Comparison of ENCODE assay signal across 9 mouse cellular contexts in genomic region chr12:113099470-113100237, GRCm38 (mm10). TPM values are rescaled to one million over a fixed set of nuclear protein-coding genes. Genes with fewer than 3 reads are reported as not detected.
DNase-seq lines count a peak whose midpoint lies in the region; ATAC-seq lines count a peak whose summit lies in the region.
"Had no signal": no experiment of that assay in that cellular context is flagged by ENCODE, and none has a peak within 500 bp of the region (broad histone marks: within the 10 kb centered on the region; RNA-seq: fewer than 3 reads in every experiment).

No protein-coding gene starts in this region.

- H3K27me3 ChIP-seq in heart, embryonic 11.5 days (ENCODE audit: control insufficient read depth, insufficient read depth, low read length): no peaks in the 10 kb centered on the region
- H3K27me3 ChIP-seq in hindbrain, embryonic 12.5 days: no peaks in the 10 kb centered on the region
- H3K27me3 ChIP-seq in midbrain, embryonic 11.5 days (ENCODE audit: control insufficient read depth, insufficient read depth, low read length): no peaks in the 10 kb centered on the region
- H3K27me3 ChIP-seq: Patski had no signal

- H3K4me3 ChIP-seq in heart, embryonic 11.5 days (ENCODE audit: low read depth, low read length): peak overlapping the region; percentile 99
- H3K4me3 ChIP-seq in hindbrain, embryonic 12.5 days: peak overlapping the region; percentile 98
- peak overlapping the region; percentile 99 for H3K4me3 ChIP-seq in midbrain, embryonic 11.5 days (ENCODE audit: low read depth, low read length)

- peak overlapping the region; percentile 81 for H3K4me2 ChIP-seq in heart, embryonic 11.5 days
- peak overlapping the region; percentile 95 for H3K4me2 ChIP-seq in hindbrain, embryonic 12.5 days (replicated peaks)
- peak overlapping the region; percentile 95 for H3K4me2 ChIP-seq in midbrain, embryonic 11.5 days

- no peaks in the 10 kb centered on the region for H3K36me3 ChIP-seq in heart, embryonic 11.5 days (ENCODE audit: control insufficient read depth, insufficient read depth, low read length)
- no peaks in the 10 kb centered on the region for H3K36me3 ChIP-seq in hindbrain, embryonic 12.5 days
- no peaks in the 10 kb centered on the region for H3K36me3 ChIP-seq in midbrain, embryonic 11.5 days (ENCODE audit: control insufficient read depth, insufficient read depth, low read length)

- 27% methylated on average over 6 of the region's 6 CpGs for WGBS in heart, embryonic 11.5 days (ENCODE audit: insufficient replicate concordance)
- 31% methylated on average over 6 of the region's 6 CpGs for WGBS in hindbrain, embryonic 12.5 days
- 38% methylated on average over 6 of the region's 6 CpGs for WGBS in midbrain, embryonic 11.5 days

- DNase-seq in heart, postnatal 14 days: no peak
- DNase-seq in ZHBTc4 (ENCODE audit: low read depth, low spot score): peak; percentile 34
- peak; percentile 82 for DNase-seq in midbrain, embryonic 11.5 days (ENCODE audit: low spot score, missing footprints)
- no peak for DNase-seq in spleen, postnatal 36 days (ENCODE audit: low spot score in 2 of 2)
- no peak for DNase-seq in left cerebral cortex, adult 8-10 months (ENCODE audit: low spot score in 2 of 2)
- no peak for DNase-seq in spleen, adult 18-20 months

- no peaks in the 10 kb centered on the region for H3K9me3 ChIP-seq in heart, embryonic 11.5 days (replicated peaks; ENCODE audit: control insufficient read depth, low read length)
- H3K9me3 ChIP-seq in hindbrain, embryonic 12.5 days (replicated peaks): no peaks in the 10 kb centered on the region
- no peaks in the 10 kb centered on the region for H3K9me3 ChIP-seq in midbrain, embryonic 11.5 days (ENCODE audit: control insufficient read depth, low read length)

- intact Hi-C loops in heart, postnatal 14 days (cut with DNase I): loop anchor here (2.0 kb wide), 1 partner anchor 95 kb away; no protein-coding TSS in a partner anchor

- peaks cover 42% of the 10 kb centered on the region for H3K4me1 ChIP-seq in heart, embryonic 11.5 days (ENCODE audit: control insufficient read depth, insufficient read depth, low read length)
- peaks cover 49% of the 10 kb centered on the region for H3K4me1 ChIP-seq in hindbrain, embryonic 12.5 days
- peaks cover 27% of the 10 kb centered on the region for H3K4me1 ChIP-seq in midbrain, embryonic 11.5 days (ENCODE audit: control insufficient read depth, insufficient read depth, low read length)

- ATAC-seq in heart, embryonic 11.5 days (replicated peaks; ENCODE audit: insufficient number of reproducible peaks, low FRiP score, low TSS enrichment): no peak
- no peak for ATAC-seq in hindbrain, embryonic 12.5 days (ENCODE audit: low FRiP score)
- no peak for ATAC-seq in midbrain, embryonic 11.5 days (ENCODE audit: low FRiP score)
- ATAC-seq: Patski had no signal

- H3K27ac ChIP-seq in heart, embryonic 11.5 days (ENCODE audit: low read depth, low read length): no peak overlapping the region
- no peak overlapping the region; the same call in none of the 2 replicates for H3K27ac ChIP-seq in hindbrain, embryonic 12.5 days
- H3K27ac ChIP-seq in midbrain, embryonic 11.5 days (ENCODE audit: low read depth, low read length): no peak overlapping the region

- peak overlapping the region; percentile 99 for H3K9ac ChIP-seq in heart, embryonic 11.5 days (ENCODE audit: low read depth, low read length)
- peak overlapping the region; percentile 99 for H3K9ac ChIP-seq in hindbrain, embryonic 12.5 days
- H3K9ac ChIP-seq in midbrain, embryonic 11.5 days (ENCODE audit: low read length): peak overlapping the region; percentile 100

RNA-seq across cellular contexts. Expression of gene Mta1, which starts 1.6 kb away (rescaled TPM):
- 12.3 and 14.7 TPM in 2 replicates for polyA plus RNA-seq in heart, embryonic 11.5 days (2014; fragmentation: Nextera tagmentation; extraction: Ambion mirVana)
- 10 to 100 TPM; 45.1 to 46.8 TPM for total RNA-seq in heart, postnatal 14 days (2021)
- 16.9 and 18.9 TPM in 2 replicates for polyA plus RNA-seq in hindbrain, embryonic 12.5 days (2016; fragmentation: Nextera tagmentation; extraction: Ambion mirVana)
- polyA plus RNA-seq in midbrain, embryonic 11.5 days (2014; fragmentation: Nextera tagmentation; extraction: Ambion mirVana): 19.2 and 21.4 TPM in 2 replicates
- 10 to 100 TPM; 70.5 to 74.5 (median 71.6) TPM for total RNA-seq in left cerebral cortex, adult 8-10 months (2022)

RNA-seq across cellular contexts. Expression of gene Tex22, which starts 25.4 kb away (rescaled TPM):
- polyA plus RNA-seq in heart, embryonic 11.5 days (2014; fragmentation: Nextera tagmentation; extraction: Ambion mirVana): 0.16 TPM in 1 of 2 replicates, not detected in the other
- total RNA-seq in heart, postnatal 14 days (2021): under 1 TPM in 1 of 2 experiments, not detected in 1; 0.27 TPM
- polyA plus RNA-seq in hindbrain, embryonic 12.5 days (2016; fragmentation: Nextera tagmentation; extraction: Ambion mirVana): not detected in 2 replicates
- not detected in 2 replicates for polyA plus RNA-seq in midbrain, embryonic 11.5 days (2014; fragmentation: Nextera tagmentation; extraction: Ambion mirVana)
- 1 to 10 TPM in 2 of 4 experiments, under 1 TPM in 2; 0.30 to 1.5 (median 0.96) TPM for total RNA-seq in left cerebral cortex, adult 8-10 months (2022)
- polyA plus RNA-seq: Patski had no signal

RNA-seq across cellular contexts. Expression of gene Crip2, which starts 40.4 kb away (rescaled TPM):
- polyA plus RNA-seq in heart, embryonic 11.5 days (2014; fragmentation: Nextera tagmentation; extraction: Ambion mirVana): 1,118 and 1,169 TPM in 2 replicates
- total RNA-seq in heart, postnatal 14 days (2021): 1,000 to 10,000 TPM; 1,350 to 1,351 TPM
- 217 and 245 TPM in 2 replicates for polyA plus RNA-seq in hindbrain, embryonic 12.5 days (2016; fragmentation: Nextera tagmentation; extraction: Ambion mirVana)
- polyA plus RNA-seq in midbrain, embryonic 11.5 days (2014; fragmentation: Nextera tagmentation; extraction: Ambion mirVana): 226 and 247 TPM in 2 replicates
- 100 to 1,000 TPM; 142 to 161 (median 148) TPM for total RNA-seq in left cerebral cortex, adult 8-10 months (2022)

RNA-seq across cellular contexts. Expression of gene Crip1, which starts 46.5 kb away (rescaled TPM):
- polyA plus RNA-seq in heart, embryonic 11.5 days (2014; fragmentation: Nextera tagmentation; extraction: Ambion mirVana): 525 and 533 TPM in 2 replicates
- 100 to 1,000 TPM; 198 to 224 TPM for total RNA-seq in heart, postnatal 14 days (2021)
- polyA plus RNA-seq in hindbrain, embryonic 12.5 days (2016; fragmentation: Nextera tagmentation; extraction: Ambion mirVana): 84.5 and 90.8 TPM in 2 replicates
- polyA plus RNA-seq in midbrain, embryonic 11.5 days (2014; fragmentation: Nextera tagmentation; extraction: Ambion mirVana): 87.1 and 95.7 TPM in 2 replicates
- total RNA-seq in left cerebral cortex, adult 8-10 months (2022): 10 to 100 TPM; 12.4 to 18.7 (median 16.3) TPM

RNA-seq across cellular contexts. Expression of gene Tedc1, which starts 56.6 kb away (rescaled TPM):
- polyA plus RNA-seq in heart, embryonic 11.5 days (2014; fragmentation: Nextera tagmentation; extraction: Ambion mirVana): 15.8 and 16.6 TPM in 2 replicates
- total RNA-seq in heart, postnatal 14 days (2021): 1 to 10 TPM; 1.1 to 2.1 TPM
- 34.1 and 38.5 TPM in 2 replicates for polyA plus RNA-seq in hindbrain, embryonic 12.5 days (2016; fragmentation: Nextera tagmentation; extraction: Ambion mirVana)
- 25.6 and 31.5 TPM in 2 replicates for polyA plus RNA-seq in midbrain, embryonic 11.5 days (2014; fragmentation: Nextera tagmentation; extraction: Ambion mirVana)
- 1 to 10 TPM; 1.0 to 2.1 (median 1.6) TPM for total RNA-seq in left cerebral cortex, adult 8-10 months (2022)

Comparison
In these comparisons a context has a peak if more than half of its experiments do, and no peak if none do; other contexts are left out.
1. DNase-seq: peak in ZHBTc4 (single experiment) and midbrain, embryonic 11.5 days (single experiment); none in heart, postnatal 14 days (0 of 2), spleen, postnatal 36 days (0 of 2), left cerebral cortex, adult 8-10 months (0 of 2) and spleen, adult 18-20 months (0 of 2).
2. Peak in every context shown above with its lines, with median percentiles within 50 percentile points of each other: H3K4me2 ChIP-seq, H3K4me3 ChIP-seq and H3K9ac ChIP-seq.